Mouse (Mus musculus): ENCODE data around the gene Adamts2.

Adamts2 gene

DNA sequence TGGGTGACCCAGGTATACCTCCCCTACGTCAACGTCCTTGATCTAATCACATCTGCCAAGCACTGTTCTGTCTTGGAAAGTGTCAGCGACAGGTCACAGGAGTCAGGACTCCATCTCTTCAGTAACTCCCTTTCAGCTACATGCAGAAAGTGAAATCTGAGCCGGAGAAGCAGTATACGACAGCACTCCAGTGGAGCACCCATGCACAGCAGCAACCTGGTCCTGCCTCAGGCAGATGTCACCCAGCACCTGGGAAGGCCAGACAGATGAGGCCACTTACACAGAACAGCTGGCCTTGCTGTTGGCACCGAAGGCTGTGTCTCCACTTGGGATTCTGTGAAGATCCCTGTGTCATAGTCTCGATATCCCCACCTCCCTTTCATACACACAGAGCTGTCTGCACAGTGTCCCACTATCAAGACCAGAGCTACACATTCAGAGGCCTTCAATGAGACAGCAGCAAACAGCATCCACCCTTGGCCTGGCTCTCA lies 70.0 kb downstream of the Adamts2 start:
- no peak for DNase-seq (ENCODE audit: low spot score)

DNA sequence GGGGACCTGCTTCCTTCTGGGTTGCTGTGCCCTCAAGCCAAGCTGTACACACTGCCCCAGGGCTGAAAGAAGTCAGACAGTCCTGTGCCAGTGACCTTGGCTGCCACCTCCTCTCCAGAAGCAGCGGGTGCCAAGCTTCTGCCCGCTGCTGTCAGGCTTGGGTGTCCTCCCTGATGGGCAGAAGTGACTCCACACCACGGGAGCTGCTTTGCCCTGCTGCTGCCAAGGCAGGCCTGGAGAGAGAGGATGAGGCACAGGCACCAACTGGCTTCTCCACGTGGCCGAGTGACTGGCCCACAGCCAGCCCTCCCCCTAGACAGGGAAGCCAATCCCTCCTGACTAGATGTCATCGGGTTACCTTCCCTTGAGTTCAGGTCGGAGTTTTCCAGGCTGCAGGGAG lies 71.0 kb downstream of the Adamts2 start:
- no peak for DNase-seq (ENCODE audit: low spot score)

DNA sequence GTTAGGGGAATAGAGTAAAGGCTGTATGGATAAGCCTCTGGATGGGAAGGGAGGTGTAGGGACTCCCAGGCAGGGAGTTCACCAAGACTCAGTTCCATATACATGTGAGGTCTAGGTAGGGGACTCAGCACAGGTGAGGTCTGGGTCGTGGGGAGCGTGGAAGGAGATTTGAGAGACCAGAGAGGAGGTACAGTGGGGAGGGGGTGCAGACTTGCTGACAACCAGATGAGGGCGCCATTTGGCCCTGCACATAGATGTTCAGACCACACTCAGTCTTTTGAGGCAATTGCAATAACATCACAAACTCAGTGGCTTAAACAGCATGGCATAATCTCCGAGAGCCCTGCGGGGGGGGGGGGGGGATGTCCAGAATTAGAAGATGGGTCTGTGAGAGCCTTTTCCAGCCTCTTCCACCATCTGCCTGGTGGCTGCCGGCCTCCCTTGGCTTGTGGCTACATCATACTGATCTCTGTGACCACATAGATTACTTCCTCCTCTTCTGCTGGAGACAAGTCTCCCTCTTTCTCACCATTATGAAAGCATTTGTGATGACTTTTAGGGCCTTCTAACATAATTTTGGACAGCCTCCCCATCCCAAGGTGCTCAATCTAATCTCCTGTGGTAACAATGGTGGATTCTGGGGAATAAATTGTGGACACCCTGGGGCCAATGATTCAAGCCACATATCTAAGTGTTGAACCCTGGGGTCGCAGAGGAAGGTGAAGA lies 71.8 kb downstream of the Adamts2 start:
- no peak for DNase-seq (ENCODE audit: low spot score)

DNA sequence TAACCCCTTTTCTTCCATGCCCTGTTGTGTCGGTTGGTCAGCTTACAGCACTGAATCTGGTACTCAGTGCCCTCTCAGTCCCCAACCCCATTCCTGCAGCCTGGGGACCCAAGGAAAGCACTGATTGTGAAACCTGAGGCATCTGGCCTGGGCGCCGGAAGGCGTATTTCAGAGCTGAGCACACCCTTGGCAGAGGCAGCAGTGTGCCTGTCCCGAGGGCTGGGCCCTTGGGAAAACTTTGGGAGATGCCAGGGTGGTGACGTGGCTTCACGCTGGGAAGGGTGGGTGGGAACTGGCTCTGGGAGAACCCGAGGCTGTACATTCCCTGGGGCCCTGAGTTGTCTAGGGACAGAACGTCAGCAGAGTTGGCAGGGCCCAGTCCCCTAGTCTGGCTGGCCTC lies 72.5 kb downstream of the Adamts2 start:
- peak; percentile 27 for DNase-seq (ENCODE audit: low spot score)

DNA sequence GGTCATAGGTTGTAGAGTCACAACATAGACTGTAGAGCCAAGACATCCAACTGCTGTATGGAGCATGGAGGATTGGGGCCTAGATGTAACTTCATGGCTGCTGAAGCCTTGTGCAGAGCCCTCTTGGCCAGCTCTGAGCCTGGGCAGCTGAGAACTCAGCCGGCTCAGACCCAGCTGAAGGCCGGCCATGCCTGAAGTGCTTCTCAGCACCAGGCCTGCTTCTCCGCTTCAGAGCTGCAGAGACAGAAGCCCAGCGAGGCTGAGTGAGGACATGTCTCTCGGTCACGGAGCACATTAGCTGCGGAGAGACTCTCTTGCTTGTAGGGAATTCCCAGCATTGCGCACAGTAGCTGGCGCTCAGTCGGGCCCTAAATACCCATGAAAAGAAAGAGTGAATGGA lies 76.8 kb downstream of the Adamts2 start:
- DNase-seq (ENCODE audit: low spot score), result no peak

DNA sequence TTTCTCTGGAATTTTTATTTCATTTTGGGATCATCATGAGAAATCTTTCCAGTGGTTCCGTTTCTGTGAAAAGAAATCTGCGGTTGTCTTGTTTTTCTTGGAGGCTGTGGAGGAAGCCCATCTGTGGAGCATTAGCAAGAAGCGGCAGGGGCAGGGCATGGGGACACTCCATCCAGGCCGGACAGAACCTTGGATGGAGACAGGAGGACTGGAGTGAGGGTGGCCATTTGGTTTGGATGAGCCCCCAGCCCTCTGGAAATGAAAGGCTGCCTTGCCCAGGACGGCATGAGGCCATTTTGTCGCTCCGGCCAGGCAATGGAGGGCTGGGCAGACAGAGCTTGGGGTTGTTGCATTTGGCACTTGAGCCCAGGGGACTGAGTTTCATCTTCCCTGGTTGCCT lies 80.1 kb downstream of the Adamts2 start:
- DNase-seq (ENCODE audit: low spot score), result no peak

DNA sequence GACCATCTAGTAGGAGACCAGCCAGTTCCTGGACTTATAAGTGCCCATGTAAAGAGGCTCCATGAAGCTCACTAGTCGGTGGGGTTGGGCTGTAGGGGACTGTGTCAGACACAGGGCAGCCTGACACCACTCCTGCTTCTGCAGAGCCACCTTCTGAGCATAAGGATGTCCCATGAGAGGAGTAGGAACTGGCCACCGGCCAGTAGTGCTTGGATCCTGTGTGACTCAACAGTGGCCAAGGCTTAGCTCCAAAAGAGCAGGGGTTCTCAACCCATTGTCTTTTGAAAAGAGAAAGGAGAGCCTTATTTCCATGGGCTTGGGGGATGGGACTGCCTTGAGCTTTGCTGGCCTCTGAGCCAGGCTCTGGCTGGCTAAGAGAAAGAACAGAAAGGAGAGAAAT lies 81.9 kb downstream of the Adamts2 start:
- DNase-seq (ENCODE audit: low spot score), result no peak

DNA sequence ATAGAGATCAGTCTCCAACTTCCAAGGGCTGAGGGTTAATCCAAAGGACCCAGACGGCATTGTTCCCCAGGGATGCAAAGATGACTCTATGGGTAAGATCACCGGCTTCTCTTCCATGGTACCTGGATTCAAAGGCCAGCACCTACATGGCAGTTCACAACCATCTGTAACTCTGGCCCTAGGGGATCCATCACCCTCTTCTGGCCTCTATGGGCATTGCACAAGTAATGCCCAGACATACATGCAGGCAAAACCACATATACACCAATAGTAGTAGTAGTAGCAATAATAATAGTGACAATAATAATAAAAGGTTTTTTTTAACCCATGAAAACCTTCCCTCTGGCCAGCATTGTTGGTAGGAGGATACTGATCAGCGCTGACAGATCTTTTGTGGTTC lies 86.7 kb downstream of the Adamts2 start:
- DNase-seq (ENCODE audit: low spot score), result no peak

DNA sequence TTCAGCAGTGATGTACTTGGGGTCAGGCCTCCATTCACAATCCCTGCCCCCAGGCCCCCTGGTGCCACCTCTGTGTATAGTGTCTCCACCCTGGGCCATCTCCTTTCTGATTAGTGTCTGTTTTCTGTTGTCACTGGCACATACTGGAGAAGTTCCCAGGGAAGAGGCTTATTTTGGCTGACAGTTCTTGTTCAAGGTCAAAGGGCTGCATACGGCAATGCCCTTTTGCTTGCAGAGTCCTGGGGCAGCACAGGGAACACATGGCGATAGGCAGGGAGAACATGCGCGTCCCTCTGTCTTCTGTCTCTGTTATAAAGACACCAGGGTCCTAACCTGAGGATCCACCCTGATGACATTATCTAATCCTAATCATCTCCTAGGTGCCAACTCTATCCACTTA lies 87.8 kb downstream of the Adamts2 start:
- no peak for DNase-seq (ENCODE audit: low spot score)

DNA sequence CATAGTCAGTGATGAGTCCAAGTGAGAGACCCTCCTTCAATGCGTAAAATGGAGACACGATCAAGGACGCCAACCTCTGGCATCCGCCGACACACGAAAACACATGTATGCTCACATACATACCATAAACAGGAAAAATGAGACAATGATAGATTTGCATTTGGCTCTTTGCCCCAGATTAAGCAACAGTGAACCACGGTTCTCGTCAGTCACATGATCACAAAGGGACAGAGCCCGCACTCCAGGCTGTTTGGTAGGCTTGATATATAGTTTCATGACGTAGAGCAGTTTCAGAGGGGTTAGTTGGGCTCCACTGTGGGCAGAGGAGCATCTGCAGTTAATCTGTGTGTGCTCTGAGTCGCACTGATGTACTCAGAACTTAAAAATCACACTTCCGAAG lies 98.1 kb downstream of the Adamts2 start:
- no peak for DNase-seq (ENCODE audit: low spot score)

DNA sequence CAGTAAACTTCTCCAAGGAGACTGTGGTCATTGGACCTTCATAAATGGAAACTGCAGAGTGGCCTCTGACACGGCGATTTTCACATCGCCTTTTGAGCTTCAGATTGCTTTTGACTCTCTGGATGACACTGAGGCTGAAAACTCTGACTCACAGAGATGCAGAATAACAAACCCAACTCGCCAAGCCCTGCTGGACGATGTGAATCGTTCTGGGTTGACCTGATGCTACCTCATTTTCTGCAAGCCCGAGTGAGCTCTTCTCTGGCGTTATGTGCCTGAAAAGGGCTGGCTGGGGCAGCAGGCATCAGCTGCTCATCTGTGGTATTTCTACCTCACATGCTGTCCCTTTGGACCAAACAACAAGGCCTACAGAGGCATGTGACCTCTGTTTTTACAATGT lies 98.6 kb downstream of the Adamts2 start:
- DNase-seq (ENCODE audit: low spot score), result no peak

DNA sequence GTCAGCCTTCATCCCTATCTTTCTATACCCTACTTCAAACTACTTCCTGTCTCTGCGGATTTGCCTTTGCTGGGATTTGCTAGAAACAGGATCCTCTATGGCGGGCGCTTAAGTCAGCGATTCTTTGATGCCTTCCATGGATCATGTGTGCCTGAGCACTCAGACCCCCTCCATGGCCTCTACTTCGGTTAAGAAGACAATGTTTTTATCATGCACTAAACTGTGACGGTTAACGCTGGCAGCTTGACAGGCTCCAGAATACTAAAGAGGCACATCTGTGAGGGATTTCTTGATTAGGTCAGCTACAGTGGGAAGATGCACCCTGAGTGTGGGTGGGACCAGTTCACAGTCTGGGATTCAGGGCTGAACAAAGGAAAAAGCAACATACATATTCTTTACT lies 101.5 kb downstream of the Adamts2 start:
- DNase-seq (ENCODE audit: low spot score), result no peak

DNA sequence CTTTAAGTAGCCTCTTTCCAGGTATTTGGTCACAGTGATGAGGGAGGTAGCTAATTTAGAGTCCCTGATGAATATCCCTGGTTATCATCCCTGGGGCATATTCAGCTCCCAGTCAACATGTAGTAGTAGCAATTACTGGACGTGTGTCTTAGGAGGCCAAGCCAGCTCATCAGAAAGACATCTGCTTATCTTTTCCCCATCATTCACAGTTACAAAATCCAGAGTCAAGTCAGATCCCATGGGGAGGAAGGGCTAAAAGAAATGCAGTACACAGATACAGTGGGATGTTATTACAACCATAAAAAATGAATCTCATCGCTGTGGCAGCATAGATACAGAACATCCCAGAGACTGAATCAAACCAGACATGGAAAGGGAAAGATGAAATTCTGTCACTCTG lies 102.6 kb downstream of the Adamts2 start:
- DNase-seq (ENCODE audit: low spot score), result no peak

DNA sequence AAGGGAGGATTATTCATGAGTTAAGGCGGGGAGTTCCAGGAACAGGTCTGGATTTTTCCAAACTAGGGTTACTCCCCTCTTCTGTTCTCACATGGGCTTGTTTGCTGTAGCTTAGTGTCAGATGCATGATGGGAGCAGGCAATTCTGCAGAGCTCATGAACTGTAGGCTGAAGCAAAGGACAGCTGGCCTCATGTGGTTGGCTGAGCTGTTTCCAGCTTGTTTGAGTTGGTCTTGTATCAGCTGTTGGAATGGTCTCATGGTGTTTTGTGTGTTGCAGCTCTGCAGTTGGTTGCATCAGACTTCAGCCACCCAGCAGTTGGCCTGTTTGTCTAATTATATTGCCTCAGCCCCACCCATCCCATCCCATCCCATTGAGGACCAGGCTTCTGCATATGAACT lies 105.4 kb downstream of the Adamts2 start:
- DNase-seq (ENCODE audit: low spot score), result no peak

DNA sequence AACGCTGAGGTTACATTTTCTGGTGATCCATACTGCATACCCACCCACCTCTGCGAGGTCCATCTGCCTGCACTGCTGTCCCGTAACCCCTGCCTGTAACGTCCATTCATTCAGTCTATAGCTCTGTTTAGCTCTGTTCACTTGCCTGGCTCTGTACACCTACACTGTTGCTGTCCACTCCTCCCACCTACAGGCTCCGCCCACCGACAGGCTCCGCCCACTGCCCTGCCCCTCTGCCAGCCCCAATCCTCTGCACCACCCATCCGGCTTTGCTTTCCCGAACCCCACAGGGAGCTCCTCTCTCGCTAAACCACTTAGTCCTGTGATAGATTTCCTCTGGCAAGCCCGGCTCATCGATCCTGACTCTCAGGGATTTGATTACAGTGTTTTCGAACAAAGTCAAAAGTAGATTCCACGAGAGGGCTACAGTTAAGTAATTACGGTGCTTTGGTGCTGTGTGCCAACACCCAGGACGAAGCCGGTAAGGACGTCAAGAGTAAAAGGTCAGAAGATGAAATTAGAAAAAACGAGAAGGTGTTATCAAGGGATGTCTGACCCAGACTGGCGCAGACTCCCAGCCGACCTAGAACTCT lies 111.8 kb downstream of the Adamts2 start:
- no peak for DNase-seq (ENCODE audit: low spot score)

DNA sequence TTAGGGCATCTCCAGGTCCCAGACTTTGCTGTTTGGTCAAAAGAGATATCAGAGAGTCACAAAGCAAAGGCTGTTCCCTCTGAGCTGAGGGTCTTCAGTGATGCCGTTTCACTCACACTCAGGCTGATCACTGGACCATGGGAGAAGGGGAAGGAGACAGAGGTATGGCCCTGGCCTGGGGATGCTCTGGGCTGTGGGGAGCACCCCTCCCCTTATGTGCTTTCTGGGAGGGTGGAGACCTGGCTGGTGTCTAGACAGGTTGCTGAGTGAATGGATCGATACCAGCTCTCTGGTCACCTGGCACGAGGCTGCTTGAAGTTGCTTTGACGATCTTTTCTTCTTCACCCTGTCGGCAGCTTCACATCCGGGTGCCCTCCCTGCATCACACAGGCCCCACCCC lies 113.2 kb downstream of the Adamts2 start:
- DNase-seq (ENCODE audit: low spot score), result no peak

DNA sequence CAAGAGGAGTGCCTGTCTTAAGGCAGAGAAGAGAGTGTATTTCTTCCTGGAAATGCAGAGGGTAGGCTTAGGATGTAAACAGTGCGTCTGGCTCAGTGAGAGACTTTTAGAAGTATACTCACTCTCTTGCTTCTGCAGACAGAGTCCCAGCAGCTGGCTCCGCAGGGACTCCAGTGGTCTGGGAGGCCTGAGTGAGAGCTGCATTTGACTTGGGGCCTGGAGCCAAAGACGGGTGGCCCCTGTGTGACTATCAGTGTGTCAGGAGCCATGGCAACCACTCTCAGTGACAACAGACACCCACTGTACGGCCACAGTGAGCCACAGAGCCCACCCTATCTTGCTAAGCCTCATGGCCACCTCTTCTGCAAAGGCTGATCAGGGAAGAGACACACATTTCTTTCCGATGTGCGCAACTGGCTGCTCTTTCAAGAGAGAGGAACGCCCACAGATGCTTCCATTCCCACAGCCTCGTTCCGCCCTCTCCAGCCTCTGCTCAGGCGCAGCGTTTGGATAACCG lies 115.6 kb downstream of the Adamts2 start:
- DNase-seq (ENCODE audit: low spot score), result no peak

DNA sequence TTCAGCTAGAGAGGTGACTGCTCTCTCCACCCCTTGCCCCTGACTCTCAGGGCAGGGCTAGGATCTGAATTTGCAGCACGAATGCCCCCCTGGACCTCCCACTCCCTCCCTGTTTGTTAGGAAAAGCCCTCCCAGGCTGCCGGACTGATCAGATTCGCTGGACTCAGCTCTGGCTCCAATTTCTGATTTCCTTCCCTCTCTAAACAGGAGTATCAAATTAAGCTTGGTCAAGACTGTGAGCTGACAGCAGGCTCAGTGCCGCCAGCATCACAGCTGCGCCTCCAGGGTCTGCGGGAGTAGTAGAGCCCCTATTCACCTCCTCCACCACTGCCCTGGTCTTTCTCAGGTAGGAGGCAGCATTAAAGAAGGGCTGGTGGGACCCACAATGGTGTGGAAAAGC lies 117.0 kb downstream of the Adamts2 start:
- no peak for DNase-seq (ENCODE audit: low spot score)

DNA sequence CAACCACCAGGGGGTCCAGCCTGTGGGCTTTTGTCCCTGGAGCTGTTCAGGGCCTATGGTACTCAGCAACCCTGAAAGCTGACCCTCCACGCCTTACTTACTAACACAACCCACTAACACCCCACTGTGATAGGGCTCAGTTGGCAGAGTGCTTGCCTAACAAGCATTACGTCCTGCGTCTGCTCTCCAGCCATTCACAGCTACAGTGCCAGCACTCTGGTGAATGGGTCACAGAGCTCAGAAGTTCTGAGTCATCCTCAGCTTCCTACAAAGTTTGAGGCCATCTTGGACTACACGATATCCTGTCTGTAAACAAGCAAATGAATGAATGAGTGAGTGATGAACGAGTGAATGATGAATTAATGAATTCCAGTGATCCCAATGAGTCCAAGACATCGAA lies 118.5 kb downstream of the Adamts2 start:
- DNase-seq (ENCODE audit: low spot score), result no peak

DNA sequence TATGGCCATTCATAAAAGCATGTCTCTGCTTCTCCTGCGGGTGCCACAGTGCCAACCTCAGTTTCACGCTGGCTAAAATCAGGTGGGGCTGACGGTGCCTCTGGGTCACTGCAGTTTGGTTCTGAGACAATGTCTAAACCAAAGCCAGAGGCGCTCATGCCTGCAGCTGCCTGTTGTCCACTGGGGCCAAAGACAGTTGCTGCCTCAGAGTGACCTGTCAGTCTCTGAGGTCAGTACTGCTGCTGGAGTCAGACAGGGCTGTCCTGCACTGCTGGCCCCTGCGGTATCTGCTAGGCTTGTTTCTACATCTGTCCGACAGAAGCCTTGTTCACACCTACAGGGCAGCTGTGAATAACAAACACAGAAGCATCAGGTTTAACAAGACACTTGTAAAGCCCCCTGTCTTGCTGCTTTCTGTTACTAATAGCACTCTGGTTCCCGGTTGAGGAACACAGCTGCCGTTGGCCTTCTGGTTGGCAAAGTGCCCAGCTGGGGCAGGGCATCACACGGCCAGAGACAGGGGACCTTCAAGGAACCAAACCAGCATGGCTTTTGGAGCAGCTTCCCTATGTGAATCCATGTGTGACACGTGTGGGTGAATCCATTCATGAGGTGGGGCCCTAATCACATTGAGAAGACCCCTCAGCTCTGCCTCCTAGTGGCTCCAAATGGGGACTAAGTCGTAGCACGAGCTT lies 119.1 kb downstream of the Adamts2 start:
- DNase-seq (ENCODE audit: low spot score), result peak; percentile 37

DNA sequence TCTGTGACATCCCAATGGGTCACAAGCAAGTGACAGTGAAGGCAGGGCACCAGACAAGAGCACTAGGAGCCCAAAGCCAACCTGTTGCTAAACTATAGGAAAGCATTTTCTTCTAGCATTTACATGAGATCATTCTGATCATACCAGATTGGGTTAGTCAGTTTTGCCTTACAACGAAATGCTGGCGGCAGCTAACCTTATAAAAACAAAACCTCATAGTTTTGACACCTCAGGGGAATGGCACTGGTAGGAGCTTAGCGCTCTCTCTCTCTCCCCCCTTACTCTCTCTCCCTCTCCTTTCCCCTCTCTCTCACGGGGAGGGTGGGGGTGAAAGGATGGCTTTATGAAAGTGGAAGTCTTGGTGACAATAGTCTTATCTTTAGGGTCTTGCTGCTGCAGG lies 123.7 kb downstream of the Adamts2 start:
- DNase-seq (ENCODE audit: low spot score), result no peak

DNA sequence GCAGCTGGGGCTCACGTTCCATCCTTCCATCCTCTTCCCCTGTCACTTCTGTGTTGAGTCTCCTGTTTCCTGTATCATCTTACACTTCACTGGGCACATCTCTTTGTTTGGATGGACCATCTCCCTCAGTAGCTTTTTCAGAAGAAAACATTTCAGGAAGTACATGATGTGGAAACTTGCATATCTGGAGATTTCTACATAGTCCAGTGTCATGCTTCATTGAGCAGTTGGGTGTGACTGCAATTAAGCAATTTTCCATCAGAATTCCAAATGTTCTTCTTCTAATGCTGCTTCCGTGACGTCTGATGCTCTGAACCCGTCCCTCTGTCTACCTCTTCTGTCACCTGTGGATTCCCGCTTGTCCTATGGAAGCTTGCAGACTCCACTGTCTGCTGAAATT lies 124.2 kb downstream of the Adamts2 start:
- no peak for DNase-seq (ENCODE audit: low spot score)

DNA sequence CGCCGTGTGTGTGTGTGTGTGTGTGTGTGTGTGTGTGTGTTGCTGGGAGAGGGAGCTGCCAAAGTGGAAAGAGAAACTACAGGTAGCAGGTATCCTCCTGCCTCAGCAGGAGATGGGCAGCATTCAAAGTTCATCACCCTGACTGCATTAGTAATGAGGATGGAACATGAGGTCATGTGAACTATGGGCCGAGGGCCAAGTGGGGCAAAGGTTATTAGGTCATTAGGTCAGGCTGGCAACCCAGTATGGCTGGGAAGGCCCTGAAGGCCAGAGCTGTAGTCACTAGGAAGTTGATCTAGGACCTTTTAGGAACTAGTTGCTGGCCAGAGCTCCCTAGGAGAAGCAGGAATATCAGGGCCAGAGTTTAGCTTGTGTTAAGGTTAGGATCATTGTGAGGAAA lies 131.3 kb downstream of the Adamts2 start:
- no peak for DNase-seq (ENCODE audit: low spot score)

All from ovary, postnatal 14 days (tissue).